Mouse (Mus musculus) adrenal gland, postnatal 14 days (tissue): ENCODE data around the gene Hist1h3d. TPM values are rescaled to one million over a fixed set of nuclear protein-coding genes. Genes with fewer than 3 reads are reported as not detected.

Experiments
- DNase-seq: peaks from one replicate; pipeline ENCODE4 v3.0.0; 2021; ENCODE audit warnings: mixed read lengths
- microRNA-seq, 2 experiments: library from miRNA; unstranded; fragments of <30 nt; microRNA quantifications; one replicate each; pipeline ENCODE4 v1.2.0; 2021
- total RNA-seq: library from RNA; stranded (reverse); gene quantifications from 2 replicates; pipeline ENCODE4 v1.2.3, GENCODE M21; 2021

The Hist1h3d gene
- total RNA-seq, 1 experiment from 2014 or later, result 39.2 TPM

DNA sequence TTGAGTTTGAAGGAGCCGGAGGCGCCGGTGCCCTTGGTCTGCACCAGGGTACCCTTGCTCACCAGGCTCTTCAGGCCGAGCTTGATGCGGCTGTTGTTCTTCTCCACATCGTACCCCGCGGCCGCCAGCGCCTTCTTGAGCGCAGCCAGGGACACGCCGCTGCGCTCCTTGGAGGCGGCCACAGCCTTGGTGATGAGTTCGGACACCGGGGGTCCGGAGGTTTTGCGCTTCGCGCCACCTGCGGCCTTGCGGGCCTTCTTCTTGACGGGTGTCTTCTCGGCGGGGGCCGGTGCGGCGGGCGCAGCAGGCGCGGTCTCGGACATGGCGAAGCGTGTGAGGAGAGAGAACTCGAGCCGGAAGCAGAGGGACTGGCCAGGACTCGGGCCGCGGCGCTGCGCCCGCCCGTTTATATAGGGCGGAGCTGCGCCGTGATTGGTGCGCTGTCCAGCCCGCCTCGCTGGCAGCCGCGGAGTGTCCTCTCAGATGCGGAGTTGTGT lies 46.7 kb downstream of the Hist1h3d start, which contains the start of gene Hist1h1e:
Gene Hist1h1e, minus strand, starts transcription at position 384 of the 497 bp plus-strand sequence.
- peak; percentile 96 for DNase-seq

DNA sequence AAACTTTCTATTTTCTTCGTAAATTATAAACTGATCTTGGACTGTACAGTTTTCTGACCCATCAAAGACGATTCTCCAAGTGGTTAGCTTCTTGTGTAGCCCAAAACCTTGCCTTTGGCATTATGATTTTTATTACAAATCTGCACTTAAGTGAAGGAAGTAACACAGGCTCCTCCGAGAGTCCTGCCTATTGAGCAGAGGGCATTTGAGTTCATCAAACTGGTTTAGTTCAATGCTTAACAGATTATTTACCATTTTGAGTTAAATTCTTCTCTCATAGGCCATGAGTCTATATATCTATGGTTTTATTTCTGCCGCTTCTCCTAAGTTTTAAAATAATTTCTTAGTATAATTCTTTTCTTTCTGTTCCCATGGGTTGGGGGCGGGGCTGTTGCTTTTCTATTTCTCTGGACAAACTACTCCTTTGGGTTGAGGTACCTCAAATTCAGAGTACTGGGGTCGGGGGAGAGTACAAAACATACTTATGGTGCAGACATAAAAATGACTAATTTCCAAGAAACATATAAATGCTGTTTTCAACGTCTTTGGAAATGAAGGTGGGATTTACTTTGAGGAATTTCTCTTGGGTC lies 47.4 kb downstream of the Hist1h3d start:
- peak; percentile 24 for DNase-seq

Small RNA genes within 50 kb of the gene (microRNA-seq; reads per million reads assigned to microRNA genes)
- gene Gm44297 (0 to 0.43 reads per million in 2 experiments), gene Gm44359 (0 reads per million in 2 experiments), gene Gm44394 (0 to 0.38 reads per million in 2 experiments)

Other genes starting within 250 kb of the Hist1h3d start
- gene Zfp322a, start 206.6 kb upstream of the Hist1h3d start, total RNA-seq, result 20.6 and 26.1 TPM in 2 replicates
- 5.9 and 6.3 TPM in 2 replicates for gene Abt1, start 151.9 kb upstream of the Hist1h3d start, total RNA-seq
- gene Btn1a1, start 109.9 kb upstream of the Hist1h3d start, total RNA-seq, result 0.19 TPM in 1 of 2 replicates, not detected in the other
- gene Btn2a2, start 86.9 kb upstream of the Hist1h3d start, total RNA-seq, result not detected in 2 replicates
- gene Hist1h4h, start 44.7 kb upstream of the Hist1h3d start, total RNA-seq, result 699 and 771 TPM in 2 replicates
- gene Hist1h2af, start 41.9 kb upstream of the Hist1h3d start, total RNA-seq, result 182 and 192 TPM in 2 replicates
- 64.2 and 80.0 TPM in 2 replicates for gene Hist1h3g, start 40.3 kb upstream of the Hist1h3d start, total RNA-seq
- gene Hist1h2bh, start 32.4 kb upstream of the Hist1h3d start, total RNA-seq, result 18.0 and 26.2 TPM in 2 replicates
- 72.3 and 84.2 TPM in 2 replicates for gene Hist1h3f, start 31.7 kb upstream of the Hist1h3d start, total RNA-seq
- gene Hist1h4f, start 24.1 kb upstream of the Hist1h3d start, total RNA-seq, result 307 and 382 TPM in 2 replicates
- 19.2 and 24.2 TPM in 2 replicates for gene Hist1h1d, start 22.5 kb upstream of the Hist1h3d start, total RNA-seq
- gene Hist1h3e, start 13.4 kb upstream of the Hist1h3d start, total RNA-seq, result 184 TPM in 2 replicates
- 28.8 and 36.1 TPM in 2 replicates for gene Hist1h2ae, start 4.5 kb upstream of the Hist1h3d start, total RNA-seq
- gene Hist1h2bg, start 4.4 kb upstream of the Hist1h3d start, total RNA-seq, result 288 and 319 TPM in 2 replicates
- gene Hist1h2bf, start 1.6 kb upstream of the Hist1h3d start, total RNA-seq, result 127 and 167 TPM in 2 replicates
- gene Hist1h2ad, start 1.4 kb upstream of the Hist1h3d start, total RNA-seq, result 12.6 and 14.1 TPM in 2 replicates
- gene Hist1h4d, start 5.8 kb downstream of the Hist1h3d start, total RNA-seq, result 250 and 265 TPM in 2 replicates
- gene Hist1h2be, start 45.4 kb downstream of the Hist1h3d start, total RNA-seq, result 22.3 and 25.1 TPM in 2 replicates
- 139 and 157 TPM in 2 replicates for gene Hist1h1e, start 46.8 kb downstream of the Hist1h3d start, total RNA-seq
- 6.6 and 8.0 TPM in 2 replicates for gene Hist1h2ac, start 108.2 kb downstream of the Hist1h3d start, total RNA-seq
- gene Hist1h2bc, start 108.4 kb downstream of the Hist1h3d start, total RNA-seq, result 84.6 and 133 TPM in 2 replicates
- gene Hist1h1t, start 120.1 kb downstream of the Hist1h3d start, total RNA-seq, result 0.37 and 0.83 TPM in 2 replicates
- 161 and 165 TPM in 2 replicates for gene Hist1h4c, start 122.7 kb downstream of the Hist1h3d start, total RNA-seq
- gene Hfe, start 135.1 kb downstream of the Hist1h3d start, total RNA-seq, result 29.0 and 39.1 TPM in 2 replicates
- gene Hist1h1c, start 163.0 kb downstream of the Hist1h3d start, total RNA-seq, result 300 and 304 TPM in 2 replicates
- 82.5 and 109 TPM in 2 replicates for gene Hist1h3c, start 169.8 kb downstream of the Hist1h3d start, total RNA-seq
- gene Hist1h2bb, start 171.0 kb downstream of the Hist1h3d start, total RNA-seq, result 125 and 171 TPM in 2 replicates
- gene Hist1h2ab, start 175.4 kb downstream of the Hist1h3d start, total RNA-seq, result 157 and 198 TPM in 2 replicates
- 247 and 351 TPM in 2 replicates for gene Hist1h3b, start 176.5 kb downstream of the Hist1h3d start, total RNA-seq
- gene Hist1h4b, start 181.2 kb downstream of the Hist1h3d start, total RNA-seq, result 217 and 308 TPM in 2 replicates
- gene Hist1h4a, start 185.5 kb downstream of the Hist1h3d start, total RNA-seq, result 164 and 198 TPM in 2 replicates
- 183 and 216 TPM in 2 replicates for gene Hist1h3a, start 186.6 kb downstream of the Hist1h3d start, total RNA-seq
- 172 and 219 TPM in 2 replicates for gene Hist1h1a, start 187.9 kb downstream of the Hist1h3d start, total RNA-seq
- not detected in 2 replicates for gene Trim38, start 194.2 kb downstream of the Hist1h3d start, total RNA-seq
- 0.68 and 12.9 TPM in 2 replicates for gene Slc17a2, start 231.2 kb downstream of the Hist1h3d start, total RNA-seq